Comparison of ENCODE assay signal across 12 mouse cellular contexts in the genomic region with DNA sequence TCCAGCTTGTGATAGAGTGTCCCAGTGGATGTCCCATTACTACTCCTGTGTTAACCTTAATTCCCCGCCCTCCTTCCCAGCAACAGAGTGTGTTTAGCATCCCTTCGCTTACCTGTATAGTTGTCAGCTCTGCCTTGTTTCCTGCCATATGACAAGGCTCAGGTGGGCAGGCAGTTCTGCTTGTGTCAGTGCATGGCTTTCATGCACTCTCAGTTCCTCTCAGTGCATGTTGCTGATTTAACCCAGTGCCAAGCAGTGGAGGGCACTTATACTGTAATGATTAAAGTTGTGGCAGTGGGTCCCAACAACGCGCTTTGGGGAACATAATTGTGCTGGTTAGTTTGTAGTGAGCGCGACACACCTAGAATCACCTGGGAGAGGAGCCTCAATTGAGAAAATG. TPM values are rescaled to one million over a fixed set of nuclear protein-coding genes. Genes with fewer than 3 reads are reported as not detected.
A peak's percentile ranks its signal among the peaks of the same experiment; 100 is the strongest.
DNase-seq lines count a peak whose midpoint lies in the region; ATAC-seq and TF ChIP-seq lines count a peak whose summit lies in the region.
"Had no signal": no experiment of that assay in that cellular context is flagged by ENCODE, and none has a peak within 500 bp of the region (broad histone marks: within the 10 kb centered on the region; RNA-seq: fewer than 3 reads in every experiment).

No protein-coding gene starts in this region.

- TF ChIP-seq CTCF in forebrain, postnatal 0 days (IDR thresholded peaks at IDR 0.05; ENCODE audit: low read depth), result no peak
- TF ChIP-seq CTCF in embryonic fibroblast, embryonic 13.5 days (IDR thresholded peaks at IDR 0.05; ENCODE audit: borderline replicate concordance, insufficient read depth, low read length), result no peak
- no peak for TF ChIP-seq CTCF in lung, adult 2 months (IDR thresholded peaks at IDR 0.05; ENCODE audit: insufficient read depth, low read length)

- ATAC-seq in forebrain, postnatal 0 days, result no peak
- no peak for ATAC-seq in forebrain, embryonic 13.5 days
- ATAC-seq in midbrain, embryonic 14.5 days (ENCODE audit: low FRiP score, low TSS enrichment), result no peak
- no peak for ATAC-seq in midbrain, embryonic 16.5 days
- no peak for ATAC-seq in neural tube, embryonic 13.5 days (ENCODE audit: low read depth)

- H3K27ac ChIP-seq in forebrain, postnatal 0 days (ENCODE audit: low read depth, low read length), result no peak overlapping the region
- no peak overlapping the region for H3K27ac ChIP-seq in forebrain, embryonic 13.5 days
- H3K27ac ChIP-seq in midbrain, embryonic 14.5 days (replicated peaks; ENCODE audit: low read depth, low read length), result no peak overlapping the region
- no peak overlapping the region for H3K27ac ChIP-seq in midbrain, embryonic 16.5 days (ENCODE audit: low read length)
- H3K27ac ChIP-seq in embryonic fibroblast, embryonic 13.5 days (ENCODE audit: insufficient read depth, low read length), result no peak overlapping the region
- H3K27ac ChIP-seq in neural tube, embryonic 13.5 days (replicated peaks), result no peak overlapping the region
- H3K27ac ChIP-seq: limb, embryonic 15.5 days had no signal

- H3K4me3 ChIP-seq in forebrain, postnatal 0 days (ENCODE audit: low read depth, low read length), result no peak overlapping the region
- no peak overlapping the region for H3K4me3 ChIP-seq in forebrain, embryonic 13.5 days
- H3K4me3 ChIP-seq in midbrain, embryonic 14.5 days (replicated peaks; ENCODE audit: low read depth, low read length), result 0 out of 2 replicates have a peak overlapping the region, but pooled peaks have one; percentile 2
- no peak overlapping the region for H3K4me3 ChIP-seq in midbrain, embryonic 16.5 days (ENCODE audit: low read depth, low read length)
- peak overlapping the region; percentile 78 for H3K4me3 ChIP-seq in embryonic fibroblast, embryonic 13.5 days (ENCODE audit: insufficient read depth, low read length)
- H3K4me3 ChIP-seq in neural tube, embryonic 13.5 days, result no peak overlapping the region
- no peak overlapping the region for H3K4me3 ChIP-seq in lung, adult 2 months (replicated peaks; ENCODE audit: extremely low read depth, low read depth, low read length)

- 0 out of 2 replicates have a peak overlapping the region, but pooled peaks have one; percentile 89 for H3K4me2 ChIP-seq in forebrain, postnatal 0 days (ENCODE audit: low read depth)
- H3K4me2 ChIP-seq in forebrain, embryonic 13.5 days, result no peak overlapping the region
- no peak overlapping the region for H3K4me2 ChIP-seq in midbrain, embryonic 14.5 days (ENCODE audit: low read length)
- no peak overlapping the region for H3K4me2 ChIP-seq in midbrain, embryonic 16.5 days (ENCODE audit: low read length)
- H3K4me2 ChIP-seq in neural tube, embryonic 13.5 days, result peak overlapping the region; percentile 97

- H3K4me1 ChIP-seq in forebrain, postnatal 0 days (ENCODE audit: insufficient read depth), result 0 out of 2 replicates have a peak, but pooled peaks cover 3% of the 10 kb centered on the region
- H3K4me1 ChIP-seq in forebrain, embryonic 13.5 days, result peaks cover 11% of the 10 kb centered on the region
- H3K4me1 ChIP-seq in midbrain, embryonic 14.5 days (ENCODE audit: control insufficient read depth, insufficient read depth, low read length), result no peaks in the 10 kb centered on the region
- H3K4me1 ChIP-seq in midbrain, embryonic 16.5 days (ENCODE audit: control insufficient read depth, insufficient read depth, low read length), result peaks cover 13% of the 10 kb centered on the region
- H3K4me1 ChIP-seq in embryonic fibroblast, embryonic 13.5 days (ENCODE audit: control insufficient read depth, insufficient read depth, low read length), result peaks cover 5% of the 10 kb centered on the region
- H3K4me1 ChIP-seq in neural tube, embryonic 13.5 days (replicated peaks), result peaks cover 20% of the 10 kb centered on the region
- peaks cover 5% of the 10 kb centered on the region for H3K4me1 ChIP-seq in lung, adult 2 months (ENCODE audit: control insufficient read depth, insufficient read depth, low read length)

- H3K36me3 ChIP-seq in forebrain, postnatal 0 days (ENCODE audit: insufficient read depth), result no peaks in the 10 kb centered on the region
- no peaks in the 10 kb centered on the region for H3K36me3 ChIP-seq in forebrain, embryonic 13.5 days (ENCODE audit: poor library complexity, severe bottlenecking)
- no peaks in the 10 kb centered on the region for H3K36me3 ChIP-seq in midbrain, embryonic 14.5 days (ENCODE audit: control insufficient read depth, insufficient read depth, low read length)
- no peaks in the 10 kb centered on the region for H3K36me3 ChIP-seq in midbrain, embryonic 16.5 days (ENCODE audit: control insufficient read depth, insufficient read depth, low read length)
- H3K36me3 ChIP-seq in neural tube, embryonic 13.5 days, result no peaks in the 10 kb centered on the region
- H3K36me3 ChIP-seq: limb, embryonic 15.5 days had no signal

- H3K27me3 ChIP-seq in forebrain, postnatal 0 days (ENCODE audit: insufficient read depth, low read length), result no peaks in the 10 kb centered on the region
- H3K27me3 ChIP-seq in forebrain, embryonic 13.5 days, result no peaks in the 10 kb centered on the region
- H3K27me3 ChIP-seq in midbrain, embryonic 14.5 days (ENCODE audit: control insufficient read depth, insufficient read depth, low read length), result no peaks in the 10 kb centered on the region
- H3K27me3 ChIP-seq in midbrain, embryonic 16.5 days (ENCODE audit: control insufficient read depth, insufficient read depth, low read depth, low read length), result no peaks in the 10 kb centered on the region
- no peaks in the 10 kb centered on the region for H3K27me3 ChIP-seq in neural tube, embryonic 13.5 days
- H3K27me3 ChIP-seq: limb, embryonic 15.5 days had no signal

- WGBS in forebrain, postnatal 0 days, result 95% methylated on average over 6 of the region's 6 CpGs
- WGBS in forebrain, embryonic 13.5 days, result 90% methylated on average over 6 of the region's 6 CpGs
- 96% methylated on average over 6 of the region's 6 CpGs for WGBS in midbrain, embryonic 14.5 days
- WGBS in midbrain, embryonic 16.5 days, result 96% methylated on average over 6 of the region's 6 CpGs
- 96% methylated on average over 6 of the region's 6 CpGs for WGBS in neural tube, embryonic 13.5 days
- 91% methylated on average over 6 of the region's 6 CpGs for WGBS in lung, adult 2 months

- no peak for DNase-seq in forebrain, postnatal 0 days
- no peak for DNase-seq in midbrain, embryonic 14.5 days
- DNase-seq in lung, adult 2 months, result no peak
- DNase-seq in natural killer cell, adult 2 months (ENCODE audit: low spot score in 2 of 2), result no peak
- DNase-seq: kidney, postnatal 36 days; layer of hippocampus, postnatal 36 days; right cerebral cortex, postnatal 14 days had no signal

- H3K9ac ChIP-seq in forebrain, postnatal 0 days, result no peak overlapping the region
- no peak overlapping the region for H3K9ac ChIP-seq in forebrain, embryonic 13.5 days
- no peak overlapping the region for H3K9ac ChIP-seq in midbrain, embryonic 14.5 days (replicated peaks; ENCODE audit: low read length)
- no peak overlapping the region for H3K9ac ChIP-seq in midbrain, embryonic 16.5 days (ENCODE audit: low read depth, low read length)
- no peak overlapping the region for H3K9ac ChIP-seq in neural tube, embryonic 13.5 days
- H3K9ac ChIP-seq: limb, embryonic 15.5 days had no signal

- TF ChIP-seq POLR2A in embryonic fibroblast, embryonic 13.5 days (IDR thresholded peaks at IDR 0.05; ENCODE audit: low read depth, low read length), result no peak
- TF ChIP-seq POLR2A in lung, adult 2 months (IDR thresholded peaks at IDR 0.05; ENCODE audit: borderline replicate concordance, extremely low read depth, low read depth, low read length), result no peak

- H3K9me3 ChIP-seq in forebrain, postnatal 0 days (ENCODE audit: low read length), result no peaks in the 10 kb centered on the region
- no peaks in the 10 kb centered on the region for H3K9me3 ChIP-seq in forebrain, embryonic 13.5 days (replicated peaks)
- H3K9me3 ChIP-seq in midbrain, embryonic 14.5 days (ENCODE audit: control insufficient read depth, low read length), result no peaks in the 10 kb centered on the region
- no peaks in the 10 kb centered on the region for H3K9me3 ChIP-seq in midbrain, embryonic 16.5 days (replicated peaks; ENCODE audit: control insufficient read depth, low read length, poor library complexity, severe bottlenecking)
- no peaks in the 10 kb centered on the region for H3K9me3 ChIP-seq in neural tube, embryonic 13.5 days
- H3K9me3 ChIP-seq: limb, embryonic 15.5 days had no signal

RNA-seq across cellular contexts. Expression of a gene that starts 1.9 kb away (rescaled TPM):
- total RNA-seq in forebrain, postnatal 0 days (2014; rRNA removed), result 11.1 and 14.2 TPM in 2 replicates
- polyA plus RNA-seq in forebrain, postnatal 0 days (2015; fragmentation: Nextera tagmentation; extraction: Ambion mirVana), result 7.6 and 10.5 TPM in 2 replicates
- polyA plus RNA-seq in forebrain, embryonic 13.5 days (2015; fragmentation: Nextera tagmentation; extraction: Ambion mirVana), result 3.8 and 4.4 TPM in 2 replicates
- 7.9 and 8.4 TPM in 2 replicates for polyA plus RNA-seq in midbrain, embryonic 14.5 days (2014; fragmentation: Nextera tagmentation; extraction: Ambion mirVana)
- 10.0 and 11.0 TPM in 2 replicates for polyA plus RNA-seq in midbrain, embryonic 16.5 days (2015; fragmentation: Nextera tagmentation; extraction: Ambion mirVana)
- polyA plus RNA-seq in embryonic fibroblast, embryonic 13.5 days (2011; ENCODE audit: insufficient read length, low read depth, missing spikeins), result 9.9 and 10.3 TPM in 2 replicates
- polyA plus RNA-seq in neural tube, embryonic 13.5 days (2015; fragmentation: Nextera tagmentation; extraction: Ambion mirVana), result 6.4 and 7.0 TPM in 2 replicates
- polyA plus RNA-seq in lung, adult 2 months (2012; rRNA removed), result 1.2 TPM in 2 replicates

RNA-seq across cellular contexts. Expression of a gene that starts 2.2 kb away (rescaled TPM):
- 0.77 and 1.1 TPM in 2 replicates for total RNA-seq in forebrain, postnatal 0 days (2014; rRNA removed)
- 0.62 and 1.7 TPM in 2 replicates for polyA plus RNA-seq in forebrain, postnatal 0 days (2015; fragmentation: Nextera tagmentation; extraction: Ambion mirVana)
- polyA plus RNA-seq in forebrain, embryonic 13.5 days (2015; fragmentation: Nextera tagmentation; extraction: Ambion mirVana), result 0.50 and 1.00 TPM in 2 replicates
- polyA plus RNA-seq in midbrain, embryonic 14.5 days (2014; fragmentation: Nextera tagmentation; extraction: Ambion mirVana), result 0.07 and 0.36 TPM in 2 replicates
- 0.67 and 0.90 TPM in 2 replicates for polyA plus RNA-seq in midbrain, embryonic 16.5 days (2015; fragmentation: Nextera tagmentation; extraction: Ambion mirVana)
- not detected in 2 replicates for polyA plus RNA-seq in embryonic fibroblast, embryonic 13.5 days (2011; ENCODE audit: insufficient read length, low read depth, missing spikeins)
- 0.21 and 0.66 TPM in 2 replicates for polyA plus RNA-seq in neural tube, embryonic 13.5 days (2015; fragmentation: Nextera tagmentation; extraction: Ambion mirVana)
- polyA plus RNA-seq in lung, adult 2 months (2012; rRNA removed), result 0.97 and 1.3 TPM in 2 replicates
- polyA plus RNA-seq: limb, embryonic 15.5 days had no signal

RNA-seq across cellular contexts. Expression of a gene that starts 54.2 kb away (rescaled TPM):
- total RNA-seq in forebrain, postnatal 0 days (2014; rRNA removed), result 3.2 and 4.1 TPM in 2 replicates
- 0.70 and 1.1 TPM in 2 replicates for polyA plus RNA-seq in forebrain, postnatal 0 days (2015; fragmentation: Nextera tagmentation; extraction: Ambion mirVana)
- polyA plus RNA-seq in forebrain, embryonic 13.5 days (2015; fragmentation: Nextera tagmentation; extraction: Ambion mirVana), result 0.89 and 1.3 TPM in 2 replicates
- 1.8 and 2.3 TPM in 2 replicates for polyA plus RNA-seq in midbrain, embryonic 14.5 days (2014; fragmentation: Nextera tagmentation; extraction: Ambion mirVana)
- polyA plus RNA-seq in midbrain, embryonic 16.5 days (2015; fragmentation: Nextera tagmentation; extraction: Ambion mirVana), result 1.9 and 2.3 TPM in 2 replicates
- polyA plus RNA-seq in embryonic fibroblast, embryonic 13.5 days (2011; ENCODE audit: insufficient read length, low read depth, missing spikeins), result 1.8 and 2.5 TPM in 2 replicates
- polyA plus RNA-seq in neural tube, embryonic 13.5 days (2015; fragmentation: Nextera tagmentation; extraction: Ambion mirVana), result 4.4 and 5.3 TPM in 2 replicates
- polyA plus RNA-seq in lung, adult 2 months (2012; rRNA removed), result 11.8 and 12.6 TPM in 2 replicates

Comparison
In these comparisons a context has a peak if more than half of its experiments do, and no peak if none do; other contexts are left out.
1. H3K4me2 ChIP-seq: peak in forebrain, postnatal 0 days (single experiment) and neural tube, embryonic 13.5 days (single experiment); none in forebrain, embryonic 13.5 days (single experiment), midbrain, embryonic 14.5 days (single experiment) and midbrain, embryonic 16.5 days (single experiment).
2. H3K4me3 ChIP-seq: peak in midbrain, embryonic 14.5 days (single experiment) and embryonic fibroblast, embryonic 13.5 days (single experiment); none in forebrain, postnatal 0 days (single experiment), forebrain, embryonic 13.5 days (single experiment), midbrain, embryonic 16.5 days (single experiment), neural tube, embryonic 13.5 days (single experiment) and lung, adult 2 months (single experiment).